Mouse (Mus musculus): ENCODE measurements around the gene Man1a.

GRCm38 (mm10) chr10:53959759-53960158 lies 116.7 kb downstream of the Man1a start:
- TF ChIP-seq CTCF (conservative IDR thresholded peaks at IDR 0.05; ENCODE audit: low read length) (no peak), POU5F1 (IDR thresholded peaks at IDR 0.05; ENCODE audit: borderline replicate concordance, low read length) (no peak)
